38 mouse cellular contexts compared by ENCODE assay signal in genomic region chr3:109088460-109088859, GRCm38 (mm10). TPM values are rescaled to one million over a fixed set of nuclear protein-coding genes. Genes with fewer than 3 reads are reported as not detected.
A peak's percentile ranks its signal among the peaks of the same experiment; 100 is the strongest.
DNase-seq lines count a peak whose midpoint lies in the region; ATAC-seq and TF ChIP-seq lines count a peak whose summit lies in the region.
"Had no signal": no experiment of that assay in that cellular context is flagged by ENCODE, and none has a peak within 500 bp of the region (broad histone marks: within the 10 kb centered on the region; RNA-seq: fewer than 3 reads in every experiment).

No protein-coding gene starts in this region.

- WGBS in midbrain, embryonic 16.5 days, result 5% methylated on average over 2 of the region's 2 CpGs
- 5% methylated on average over 2 of the region's 2 CpGs for WGBS in midbrain, embryonic 11.5 days
- WGBS in forebrain, embryonic 13.5 days, result 1% methylated on average over 2 of the region's 2 CpGs

- H3K27ac ChIP-seq in midbrain, embryonic 16.5 days (ENCODE audit: low read length), result no peak overlapping the region
- no peak overlapping the region for H3K27ac ChIP-seq in midbrain, embryonic 11.5 days (ENCODE audit: low read depth, low read length)
- H3K27ac ChIP-seq in ES-E14 (ENCODE audit: insufficient read depth, low read depth, low read length, poor library complexity, severe bottlenecking), result no peak overlapping the region
- H3K27ac ChIP-seq in forebrain, embryonic 13.5 days, result no peak overlapping the region
- H3K27ac ChIP-seq: embryonic facial prominence, embryonic 15.5 days; forebrain, embryonic 12.5 days; heart, adult 2 months; heart, embryonic 10.5 days; heart, embryonic 13.5 days; hindbrain, embryonic 12.5 days; hindbrain, embryonic 15.5 days had no signal

- no peaks in the 10 kb centered on the region for H3K4me1 ChIP-seq in midbrain, embryonic 16.5 days (ENCODE audit: control insufficient read depth, insufficient read depth, low read length)
- H3K4me1 ChIP-seq in midbrain, embryonic 11.5 days (ENCODE audit: control insufficient read depth, insufficient read depth, low read length), result 0 out of 2 replicates have a peak, but pooled peaks cover 5% of the 10 kb centered on the region
- no peaks in the 10 kb centered on the region for H3K4me1 ChIP-seq in ES-E14 (ENCODE audit: control insufficient read depth in 2 of 2, insufficient read depth in 2 of 2, low read length in 2 of 2, poor library complexity in 1 of 2)
- H3K4me1 ChIP-seq in forebrain, embryonic 13.5 days, result no peaks in the 10 kb centered on the region
- H3K4me1 ChIP-seq: embryonic facial prominence, embryonic 15.5 days; heart, embryonic 10.5 days; heart, embryonic 13.5 days; hindbrain, embryonic 12.5 days; hindbrain, embryonic 15.5 days had no signal

- no peak overlapping the region for H3K9ac ChIP-seq in midbrain, embryonic 16.5 days (ENCODE audit: low read depth, low read length)
- H3K9ac ChIP-seq in midbrain, embryonic 11.5 days (ENCODE audit: low read length), result no peak overlapping the region
- H3K9ac ChIP-seq in ES-E14 (ENCODE audit: insufficient read depth, low read depth, low read length, poor library complexity, severe bottlenecking), result no peak overlapping the region
- H3K9ac ChIP-seq in forebrain, embryonic 13.5 days, result no peak overlapping the region
- H3K9ac ChIP-seq: embryonic facial prominence, embryonic 15.5 days; forebrain, embryonic 12.5 days; heart, embryonic 13.5 days; hindbrain, embryonic 12.5 days; hindbrain, embryonic 15.5 days had no signal

- no peak overlapping the region for H3K4me3 ChIP-seq in midbrain, embryonic 16.5 days (ENCODE audit: low read depth, low read length)
- H3K4me3 ChIP-seq in midbrain, embryonic 11.5 days (ENCODE audit: low read depth, low read length), result no peak overlapping the region
- no peak overlapping the region for H3K4me3 ChIP-seq in ES-E14 (ENCODE audit: insufficient read depth in 1 of 2, low read depth in 1 of 2, low read length in 2 of 2, poor library complexity in 1 of 2, severe bottlenecking in 1 of 2)
- no peak overlapping the region for H3K4me3 ChIP-seq in forebrain, embryonic 13.5 days
- H3K4me3 ChIP-seq: embryonic facial prominence, embryonic 15.5 days; forebrain, embryonic 12.5 days; heart, adult 2 months; heart, embryonic 10.5 days; heart, embryonic 13.5 days; hindbrain, embryonic 12.5 days; hindbrain, embryonic 15.5 days had no signal

- H3K9me3 ChIP-seq in midbrain, embryonic 16.5 days (replicated peaks; ENCODE audit: control insufficient read depth, low read length, poor library complexity, severe bottlenecking), result no peaks in the 10 kb centered on the region
- no peaks in the 10 kb centered on the region for H3K9me3 ChIP-seq in midbrain, embryonic 11.5 days (ENCODE audit: control insufficient read depth, low read length)
- H3K9me3 ChIP-seq in ES-E14 (ENCODE audit: control insufficient read depth, insufficient read depth, low read depth, low read length), result no peaks in the 10 kb centered on the region
- no peaks in the 10 kb centered on the region for H3K9me3 ChIP-seq in forebrain, embryonic 13.5 days (replicated peaks)
- H3K9me3 ChIP-seq: embryonic facial prominence, embryonic 15.5 days; forebrain, embryonic 12.5 days; heart, embryonic 10.5 days; heart, embryonic 13.5 days; hindbrain, embryonic 12.5 days; hindbrain, embryonic 15.5 days had no signal

- no peaks in the 10 kb centered on the region for H3K36me3 ChIP-seq in midbrain, embryonic 16.5 days (ENCODE audit: control insufficient read depth, insufficient read depth, low read length)
- H3K36me3 ChIP-seq in midbrain, embryonic 11.5 days (ENCODE audit: control insufficient read depth, insufficient read depth, low read length), result no peaks in the 10 kb centered on the region
- no peaks in the 10 kb centered on the region for H3K36me3 ChIP-seq in ES-E14 (ENCODE audit: control insufficient read depth, insufficient read depth, low read length, poor library complexity, severe bottlenecking)
- no peaks in the 10 kb centered on the region for H3K36me3 ChIP-seq in forebrain, embryonic 13.5 days (ENCODE audit: poor library complexity, severe bottlenecking)
- H3K36me3 ChIP-seq: embryonic facial prominence, embryonic 15.5 days; forebrain, embryonic 12.5 days; G1E; heart, embryonic 10.5 days; heart, embryonic 13.5 days; hindbrain, embryonic 12.5 days; hindbrain, embryonic 15.5 days had no signal

- H3K27me3 ChIP-seq in midbrain, embryonic 16.5 days (ENCODE audit: control insufficient read depth, insufficient read depth, low read depth, low read length), result no peaks in the 10 kb centered on the region
- H3K27me3 ChIP-seq in midbrain, embryonic 11.5 days (ENCODE audit: control insufficient read depth, insufficient read depth, low read length), result no peaks in the 10 kb centered on the region
- H3K27me3 ChIP-seq in forebrain, embryonic 13.5 days, result no peaks in the 10 kb centered on the region
- H3K27me3 ChIP-seq: embryonic facial prominence, embryonic 15.5 days; heart, embryonic 13.5 days; hindbrain, embryonic 12.5 days; hindbrain, embryonic 15.5 days; Patski had no signal

- in situ Hi-C loops in ES-E14 (cut with MboI; ENCODE audit: low sequenced_read_pairs in 2 of 2, unreplicated experiment in 2 of 2), result no loop called here

- no peak overlapping the region for H3K4me2 ChIP-seq in midbrain, embryonic 16.5 days (ENCODE audit: low read length)
- no peak overlapping the region for H3K4me2 ChIP-seq in midbrain, embryonic 11.5 days
- H3K4me2 ChIP-seq in forebrain, embryonic 13.5 days, result no peak overlapping the region
- H3K4me2 ChIP-seq: embryonic facial prominence, embryonic 15.5 days; forebrain, embryonic 12.5 days; heart, embryonic 13.5 days; hindbrain, embryonic 12.5 days; hindbrain, embryonic 15.5 days had no signal

- peak; percentile 56; the same call in 1 of the 2 replicates for ATAC-seq in midbrain, embryonic 16.5 days
- ATAC-seq in midbrain, embryonic 11.5 days (ENCODE audit: low FRiP score), result no peak
- no peak; the same call in 1 of the 2 replicates for ATAC-seq in forebrain, embryonic 13.5 days
- ATAC-seq: CD4-positive, CD25-positive, alpha-beta regulatory T cell, adult 4 months; forebrain, embryonic 16.5 days; Patski had no signal

- DNase-seq in midbrain, embryonic 11.5 days (ENCODE audit: low spot score, missing footprints), result no peak
- DNase-seq in ES-CJ7 (ENCODE audit: low read depth, low spot score) (peak; percentile 58), ES-E14 (ENCODE audit: low read depth, low spot score) (peak; percentile 34), ZHBTc4 (ENCODE audit: low read depth, low spot score) (peak; percentile 70)
- DNase-seq in lung, postnatal 10 days, result no peak
- DNase-seq in kidney, postnatal 36 days, result no peak
- DNase-seq: adrenal gland, postnatal 10 days; adrenal gland, postnatal 36 days; cerebellum, adult 11-12 months; cerebellum, adult 8-10 months; cerebellum, postnatal 10 days; cerebellum, postnatal 36 days; embryo, embryonic 11 days; gastrocnemius, postnatal 10 days; gastrocnemius, postnatal 36 days; heart, adult 2 months had no signal

TF ChIP-seq in ES-E14, 5 proteins besides CTCF, POLR2A, EP300 and RAD21:
- TF ChIP-seq ZNF384 (IDR thresholded peaks at IDR 0.05; ENCODE audit: low read depth, low read length) (no peak), MAFK (IDR thresholded peaks at IDR 0.05; ENCODE audit: insufficient read depth, low read depth, low read length) (no peak), ZC3H11A (IDR thresholded peaks at IDR 0.05; ENCODE audit: borderline replicate concordance, low read depth, low read length) (no peak), HCFC1 (IDR thresholded peaks at IDR 0.05; ENCODE audit: borderline replicate concordance, insufficient read depth, low read length) (no peak), CHD2 (IDR thresholded peaks at IDR 0.05; ENCODE audit: low read depth, low read length) (no peak)

RNA-seq across cellular contexts. Expression of gene Slc25a54, which starts 8.2 kb away (rescaled TPM):
- not detected in 2 replicates for polyA plus RNA-seq in midbrain, embryonic 16.5 days (2015; fragmentation: Nextera tagmentation; extraction: Ambion mirVana)
- polyA plus RNA-seq in midbrain, embryonic 11.5 days (2014; fragmentation: Nextera tagmentation; extraction: Ambion mirVana), result not detected in 2 replicates
- total RNA-seq in ES-E14 (2012; rRNA removed), result not detected in 2 replicates
- polyA plus RNA-seq in forebrain, embryonic 13.5 days (2015; fragmentation: Nextera tagmentation; extraction: Ambion mirVana), result not detected in 2 replicates
- total RNA-seq: adrenal gland, adult 18-20 months; adrenal gland, postnatal 10 days; adrenal gland, postnatal 36 days; G1E; gastrocnemius, adult 18-20 months; gastrocnemius, postnatal 10 days; gastrocnemius, postnatal 36 days; granulocyte monocyte progenitor cell, adult 5-6 weeks; heart, adult 2 months; heart, postnatal 25 days; hematopoietic stem cell, adult 5-6 weeks had no signal
- polyA plus RNA-seq: C2C12; CD4-positive, CD25-positive, alpha-beta regulatory T cell, adult 4 months; cortical plate, adult 2 months; embryonic facial prominence, embryonic 11.5 days; embryonic facial prominence, embryonic 15.5 days; forebrain, embryonic 16.5 days; G1E; heart, adult 2 months; heart, embryonic 10.5 days; heart, embryonic 13.5 days; heart, embryonic 16.5 days; hindbrain, embryonic 12.5 days; hindbrain, embryonic 15.5 days; intestine, embryonic 14.5 days; Patski had no signal

RNA-seq across cellular contexts. Expression of gene Slc25a24, which starts 34.5 kb away (rescaled TPM):
- polyA plus RNA-seq in midbrain, embryonic 16.5 days (2015; fragmentation: Nextera tagmentation; extraction: Ambion mirVana), result 4.3 and 5.2 TPM in 2 replicates
- polyA plus RNA-seq in midbrain, embryonic 11.5 days (2014; fragmentation: Nextera tagmentation; extraction: Ambion mirVana), result 32.1 and 38.7 TPM in 2 replicates
- total RNA-seq in ES-E14 (2012; rRNA removed), result 6.9 and 19.0 TPM in 2 replicates
- polyA plus RNA-seq in forebrain, embryonic 13.5 days (2015; fragmentation: Nextera tagmentation; extraction: Ambion mirVana), result 7.7 and 9.2 TPM in 2 replicates
- polyA plus RNA-seq: G1E had no signal

Comparison
In these comparisons a context has a peak if more than half of its experiments do, and no peak if none do; other contexts are left out.
1. DNase-seq: peak in ES-CJ7 (single experiment), ES-E14 (single experiment) and ZHBTc4 (single experiment); none in midbrain, embryonic 11.5 days (single experiment), lung, postnatal 10 days (single experiment) and kidney, postnatal 36 days (0 of 2).